Mouse (Mus musculus) myocyte (in vitro differentiated cells): ENCODE measurements at regions not wholly inside any gene's neighbourhood (a gene's known extent, or its start where the extent isn't known, plus 50 kb on each side); places are given as distances from the start of the nearest gene placed in this dataset.
A peak's percentile ranks its signal among the peaks of the same experiment; 100 is the strongest.

ENCODE experiments used
- CEBPB ChIP-seq: IDR thresholded peaks from 2 replicates; pipeline ENCODE4 v1.6.1; 2011; ENCODE audit warnings: mild to moderate bottlenecking, moderate library complexity; ENCODE audit not compliant: poor library complexity, insufficient read depth, severe bottlenecking
- E2F4 ChIP-seq: IDR thresholded peaks from one replicate; pipeline ENCODE4 v1.6.1; 2011; ENCODE audit warnings: mild to moderate bottlenecking, control low read depth, moderate library complexity; ENCODE audit not compliant: insufficient read depth
- MAX ChIP-seq: IDR thresholded peaks from one replicate; pipeline ENCODE4 v1.6.1; 2011; ENCODE audit warnings: low read depth, mild to moderate bottlenecking, control low read depth
- MYOD1 ChIP-seq, 3 experiments: IDR thresholded peaks; one replicate each; pipeline ENCODE4 v1.6.1; 2011; ENCODE audit warnings: control low read depth in 2 of 3, low read depth in 2 of 3, mild to moderate bottlenecking in 2 of 3, moderate library complexity in 1 of 3; ENCODE audit not compliant: insufficient read length in 2 of 3, control insufficient read depth in 1 of 3
- MYOG ChIP-seq, 3 experiments: IDR thresholded peaks; one replicate each; pipeline ENCODE4 v1.6.1; 2011; ENCODE audit warnings: control low read depth in 2 of 3, low read depth in 2 of 3, mild to moderate bottlenecking in 2 of 3; ENCODE audit not compliant: insufficient read length in 2 of 3, control insufficient read depth in 1 of 3, insufficient read depth in 1 of 3
- POLR2A ChIP-seq: IDR thresholded peaks from one replicate; pipeline ENCODE4 v1.6.1; 2011; ENCODE audit warnings: low read depth, mild to moderate bottlenecking, control low read depth, moderate library complexity; ENCODE audit not compliant: insufficient read length
- POLR2AphosphoS2 ChIP-seq: IDR thresholded peaks from one replicate; pipeline ENCODE4 v1.6.1; 2011; ENCODE audit warnings: low read depth, control low read depth; ENCODE audit not compliant: insufficient read length
- SRF ChIP-seq: IDR thresholded peaks from one replicate; pipeline ENCODE4 v1.6.1; 2011; ENCODE audit warnings: low read depth; ENCODE audit not compliant: control insufficient read depth, insufficient read length
- TCF12 ChIP-seq: IDR thresholded peaks from one replicate; pipeline ENCODE4 v1.6.1; 2011; ENCODE audit warnings: mild to moderate bottlenecking, control low read depth; ENCODE audit not compliant: poor library complexity, insufficient read depth, severe bottlenecking
- TCF3 ChIP-seq: IDR thresholded peaks from one replicate; pipeline ENCODE4 v1.6.1; 2011; ENCODE audit warnings: low read depth, control low read depth; ENCODE audit not compliant: insufficient read length
- USF1 ChIP-seq: IDR thresholded peaks from one replicate; pipeline ENCODE4 v1.6.1; 2011; ENCODE audit warnings: low read depth, mild to moderate bottlenecking, control low read depth, moderate library complexity

DNA sequence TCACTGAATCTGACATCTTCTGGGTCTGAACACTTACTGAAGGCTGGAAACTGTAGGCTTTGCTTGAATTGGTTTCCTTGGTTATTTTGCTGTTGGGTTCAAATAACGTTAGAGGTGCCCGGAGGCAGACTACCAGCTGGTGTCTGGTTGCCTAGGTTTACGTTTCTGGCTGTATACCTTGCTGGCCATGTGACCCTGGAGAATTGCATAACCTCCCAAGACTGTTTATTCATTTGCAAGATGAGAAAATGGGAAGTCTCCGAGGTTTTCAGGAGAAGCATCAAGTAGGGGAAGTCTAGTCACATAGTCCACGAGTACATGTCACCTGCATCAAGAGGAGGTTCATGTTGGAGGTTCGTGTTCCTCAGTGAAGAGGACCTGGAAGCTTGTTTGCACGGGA, 69.6 kb upstream of the Mef2a start:
- TF ChIP-seq POLR2A, result no peak
- TF ChIP-seq TCF12, result no peak
- no peak for TF ChIP-seq MAX
- TF ChIP-seq USF1, result peak; percentile 54
- TF ChIP-seq E2F4, result no peak
- TF ChIP-seq MYOD1 (IDR thresholded peaks at IDR 0.05; ENCODE audit: control insufficient read depth in 1 of 3, insufficient read length in 2 of 3, low read depth in 2 of 3), result no peak
- TF ChIP-seq SRF, result no peak
- TF ChIP-seq TCF3, result no peak
- no peak for TF ChIP-seq MYOG (IDR thresholded peaks at IDR 0.05; ENCODE audit: control insufficient read depth in 1 of 3, insufficient read depth in 1 of 3, insufficient read length in 2 of 3, low read depth in 2 of 3)
- no peak for TF ChIP-seq POLR2AphosphoS2
- TF ChIP-seq CEBPB, result peak; percentile 60; the same call in 1 of the 2 replicates
